Mouse (Mus musculus) ES-Bruce4 (cell line): ENCODE measurements around the gene Cdkl1. TPM values are rescaled to one million over a fixed set of nuclear protein-coding genes. Genes with fewer than 3 reads are reported as not detected.

ENCODE experiments used
- H3K27ac ChIP-seq: 2 replicates; pipeline ENCODE4 v1.5.1; 2012; ENCODE audit warnings: low read length, inconsistent platforms; ENCODE audit not compliant: insufficient read depth
- H3K27me3 ChIP-seq: 2 replicates; pipeline ENCODE4 v1.6.1; 2012; ENCODE audit warnings: mild to moderate bottlenecking, low read length, inconsistent platforms; ENCODE audit not compliant: control insufficient read depth, poor library complexity, insufficient read depth, severe bottlenecking
- H3K36me3 ChIP-seq: 2 replicates; pipeline ENCODE4 v1.6.1; 2012; ENCODE audit warnings: inconsistent platforms, mild to moderate bottlenecking, low read length, moderate library complexity; ENCODE audit not compliant: control insufficient read depth, poor library complexity, insufficient read depth, severe bottlenecking
- H3K4me1 ChIP-seq: one replicate; pipeline ENCODE4 v1.8.1; 2011; ENCODE audit warnings: low read length; ENCODE audit not compliant: control insufficient read depth, insufficient read depth
- H3K4me3 ChIP-seq: 2 replicates; pipeline ENCODE4 v1.5.1; 2011; ENCODE audit warnings: low read depth, mild to moderate bottlenecking, low read length
- H3K9ac ChIP-seq: 2 replicates; pipeline ENCODE4 v1.6.1; 2012; ENCODE audit warnings: low read depth, mild to moderate bottlenecking, inconsistent platforms; ENCODE audit not compliant: poor library complexity, severe bottlenecking
- H3K9me3 ChIP-seq: replicated peaks from 2 replicates; pipeline ENCODE4 v1.6.1; 2012; ENCODE audit warnings: mild to moderate bottlenecking, low read length, inconsistent platforms; ENCODE audit not compliant: control insufficient read depth, poor library complexity, insufficient read depth, severe bottlenecking
- CTCF ChIP-seq: IDR thresholded peaks from one replicate; pipeline ENCODE4 v1.8.1; 2011; ENCODE audit warnings: low read depth, low read length
- EP300 ChIP-seq: IDR thresholded peaks from 2 replicates; pipeline ENCODE4 v1.6.1; 2011; ENCODE audit warnings: low read depth, low read length; ENCODE audit not compliant: insufficient read depth
- POLR2A ChIP-seq: IDR thresholded peaks from one replicate; pipeline ENCODE4 v1.8.1; 2011; ENCODE audit warnings: low read length; ENCODE audit not compliant: insufficient read depth
- polyA plus RNA-seq: library from polyadenylated mRNA; stranded (reverse); fragments of >200 nt; gene quantifications from 2 replicates; pipeline ENCODE4 v1.2.4, GENCODE M21; 2011; ENCODE audit warnings: low read depth; ENCODE audit not compliant: missing spikeins, insufficient read depth, insufficient read length

Cdkl1 gene
- polyA plus RNA-seq, 1 experiment = 2.8 TPM

DNA sequence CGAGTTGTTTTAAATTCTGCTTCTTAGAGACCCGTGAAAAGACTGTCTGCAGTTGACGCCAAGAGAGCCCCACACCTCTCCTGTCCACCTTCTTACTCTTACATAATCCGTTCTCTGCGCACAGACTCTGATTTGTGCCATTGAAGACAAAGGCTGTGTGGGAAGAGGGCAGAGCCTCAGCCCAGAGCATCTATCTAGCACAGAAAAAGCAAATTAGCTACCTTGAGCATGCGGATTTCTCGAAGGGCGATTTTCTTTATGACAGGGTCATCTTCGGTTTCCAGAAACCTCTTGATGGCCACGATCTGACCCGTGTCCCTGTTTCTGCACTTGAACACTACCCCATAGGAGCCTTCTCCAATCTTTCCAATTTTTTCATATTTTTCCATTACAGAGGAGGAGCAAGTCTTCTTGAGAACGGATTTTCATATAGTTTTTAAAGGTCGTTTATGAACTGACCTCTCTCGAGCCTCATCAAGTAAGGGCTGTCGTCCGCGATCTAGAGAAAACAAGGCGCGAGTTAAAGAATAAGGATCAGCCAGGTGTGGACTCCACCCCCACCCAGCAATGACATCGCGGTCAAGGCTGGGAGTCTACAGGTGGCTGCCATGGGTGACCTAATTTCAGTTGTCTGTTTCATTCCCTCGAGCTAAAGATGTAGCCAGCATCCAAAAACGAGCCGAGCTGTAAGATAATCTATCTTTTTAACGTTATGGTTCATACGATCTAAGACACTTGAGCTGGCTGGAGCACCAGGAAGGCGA is 1.1 kb downstream of the Cdkl1 start:
- Histone ChIP-seq H3K4me1 (no peaks in the 10 kb centered on the region), H3K36me3 (no peaks in the 10 kb centered on the region), H3K9me3 (no peaks in the 10 kb centered on the region), H3K4me3 (peak overlapping the region; percentile 62; the same call in 1 of the 2 replicates), H3K27me3 (no peaks in the 10 kb centered on the region), H3K9ac (no peak overlapping the region), H3K27ac (no peak overlapping the region)
- no peak for TF ChIP-seq EP300
- TF ChIP-seq POLR2A = no peak
- TF ChIP-seq CTCF = no peak

DNA sequence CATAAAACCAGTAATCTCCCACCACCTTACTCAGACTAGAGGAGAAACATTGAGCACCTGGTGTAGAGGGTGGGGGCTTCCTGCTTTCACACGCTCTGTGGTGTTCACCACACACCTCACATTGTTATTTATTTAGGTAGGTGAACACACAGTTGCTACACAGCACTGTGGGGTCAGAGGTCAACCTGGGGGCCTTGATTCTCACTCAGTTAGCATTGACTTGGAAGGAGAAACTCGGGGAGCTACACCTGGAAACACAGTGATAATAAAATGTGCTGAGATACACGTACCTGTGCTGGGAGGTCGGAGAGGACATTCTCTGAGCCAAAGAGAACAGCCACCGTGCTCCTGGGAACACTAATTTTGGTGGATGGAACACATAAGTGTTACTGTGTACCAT is 2.7 kb downstream of the Cdkl1 start:
- Histone ChIP-seq H3K9me3 (no peaks in the 10 kb centered on the region), H3K9ac (no peak overlapping the region), H3K27ac (no peak overlapping the region), H3K36me3 (no peaks in the 10 kb centered on the region), H3K4me1 (peaks cover 2% of the 10 kb centered on the region), H3K27me3 (no peaks in the 10 kb centered on the region), H3K4me3 (no peak overlapping the region)
- no peak for TF ChIP-seq EP300
- no peak for TF ChIP-seq CTCF
- TF ChIP-seq POLR2A = no peak

DNA sequence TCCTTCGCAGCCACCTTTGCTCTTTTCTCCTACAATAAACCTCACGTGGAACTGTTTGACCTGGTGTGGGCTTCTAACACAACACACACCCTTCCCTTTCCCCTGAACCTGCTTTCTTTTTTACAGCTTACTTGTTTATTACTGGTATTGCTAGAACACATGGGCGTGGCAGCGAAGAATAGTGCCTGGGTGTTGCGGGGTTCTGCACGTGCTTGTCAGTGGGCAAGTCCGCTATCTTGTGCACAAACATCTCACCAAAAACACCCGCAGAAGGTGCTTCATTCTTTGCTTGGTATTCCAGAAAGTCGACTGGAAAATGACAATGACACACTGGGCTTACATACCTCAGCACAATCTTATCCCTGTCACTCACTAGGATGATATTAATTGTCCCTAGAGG is 5.6 kb downstream of the Cdkl1 start:
- Histone ChIP-seq H3K27ac (no peak overlapping the region), H3K27me3 (no peaks in the 10 kb centered on the region), H3K4me1 (peaks cover 2% of the 10 kb centered on the region), H3K9me3 (no peaks in the 10 kb centered on the region), H3K9ac (no peak overlapping the region), H3K36me3 (no peaks in the 10 kb centered on the region), H3K4me3 (no peak overlapping the region)
- TF ChIP-seq POLR2A = no peak
- TF ChIP-seq EP300 = no peak
- TF ChIP-seq CTCF = no peak

DNA sequence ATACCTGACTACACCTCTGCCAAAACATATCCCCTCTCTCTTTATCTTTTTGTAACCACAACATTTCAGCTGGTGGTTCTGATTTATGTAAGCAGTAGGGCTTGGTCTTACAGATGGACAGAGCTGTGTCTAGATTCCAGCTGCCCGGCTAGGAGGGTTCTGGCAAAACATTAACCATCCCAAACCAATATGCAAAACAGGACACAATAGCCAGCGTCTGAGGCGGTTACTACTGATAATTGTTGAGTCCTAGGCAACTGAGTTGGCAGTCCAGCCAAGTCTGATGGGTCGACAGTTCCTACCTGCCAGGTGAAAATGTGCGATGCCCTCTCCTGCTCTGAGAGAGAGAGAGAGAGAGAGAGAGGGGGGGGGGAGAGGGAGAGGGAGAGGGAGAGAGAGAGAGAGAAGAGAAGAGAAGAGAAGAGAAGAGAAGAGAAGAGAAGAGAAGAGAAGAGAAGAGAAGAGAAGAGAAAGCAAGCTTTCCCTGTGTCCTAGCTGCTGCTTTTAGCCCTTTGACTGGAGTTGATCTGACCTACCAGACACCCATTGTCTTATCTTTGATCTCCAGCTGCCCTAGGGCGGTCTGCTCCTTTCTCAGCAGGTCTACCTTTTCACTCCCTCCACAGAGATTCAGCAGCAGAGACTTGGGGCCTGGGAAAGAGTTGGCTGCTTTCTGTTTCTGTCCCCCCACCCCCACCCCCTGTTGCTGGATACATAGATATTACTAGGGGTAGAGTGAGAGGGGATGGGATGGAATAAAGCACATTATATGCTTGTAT is 7.6 kb downstream of the Cdkl1 start:
- H3K9me3 ChIP-seq = no peaks in the 10 kb centered on the region
- H3K27me3 ChIP-seq = no peaks in the 10 kb centered on the region
- no peak overlapping the region for H3K4me3 ChIP-seq
- no peak for TF ChIP-seq POLR2A
- TF ChIP-seq CTCF = no peak
- no peak for TF ChIP-seq EP300
- no peaks in the 10 kb centered on the region for H3K36me3 ChIP-seq
- H3K4me1 ChIP-seq = peaks cover 2% of the 10 kb centered on the region
- no peak overlapping the region for H3K9ac ChIP-seq
- H3K27ac ChIP-seq = no peak overlapping the region

DNA sequence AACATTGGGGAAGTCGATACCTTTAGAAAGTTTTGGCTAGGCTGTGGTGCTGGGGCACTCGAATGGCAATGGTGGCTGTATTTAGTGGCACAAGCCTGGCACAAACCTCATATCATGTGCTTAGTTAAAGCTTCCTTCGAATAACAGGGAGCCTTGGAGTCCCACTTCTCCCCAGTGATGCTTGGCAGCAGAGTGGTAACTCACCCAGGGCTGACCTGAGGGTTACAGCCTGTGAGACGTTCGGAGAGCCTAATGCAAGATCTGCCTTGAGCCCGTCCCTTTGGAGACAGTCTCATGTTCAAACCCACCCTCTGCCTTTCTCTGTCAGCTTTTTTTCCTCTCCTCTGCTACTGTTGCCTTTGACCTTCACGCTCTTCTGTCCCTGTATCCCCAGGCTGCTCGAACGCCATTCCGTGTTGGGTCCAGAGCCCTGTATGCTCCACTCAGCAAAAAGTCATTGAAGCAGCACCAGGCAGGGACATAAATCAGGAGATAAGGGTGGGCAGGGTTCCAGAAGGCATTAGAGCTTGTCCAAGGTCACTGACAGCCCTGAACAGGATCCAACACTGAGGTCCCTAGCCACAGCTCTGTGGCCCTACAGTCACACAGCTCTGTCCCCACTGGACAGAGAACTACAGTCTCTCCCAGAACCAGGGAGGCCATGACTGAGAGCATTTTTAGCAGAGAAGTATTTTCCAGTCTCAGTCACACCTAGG is 9.0 kb downstream of the Cdkl1 start:
- H3K9ac ChIP-seq = no peak overlapping the region
- no peaks in the 10 kb centered on the region for H3K36me3 ChIP-seq
- no peak for TF ChIP-seq CTCF
- H3K4me1 ChIP-seq = peaks cover 2% of the 10 kb centered on the region
- H3K27ac ChIP-seq = no peak overlapping the region
- H3K9me3 ChIP-seq = no peaks in the 10 kb centered on the region
- H3K4me3 ChIP-seq = no peak overlapping the region
- H3K27me3 ChIP-seq = no peaks in the 10 kb centered on the region

DNA sequence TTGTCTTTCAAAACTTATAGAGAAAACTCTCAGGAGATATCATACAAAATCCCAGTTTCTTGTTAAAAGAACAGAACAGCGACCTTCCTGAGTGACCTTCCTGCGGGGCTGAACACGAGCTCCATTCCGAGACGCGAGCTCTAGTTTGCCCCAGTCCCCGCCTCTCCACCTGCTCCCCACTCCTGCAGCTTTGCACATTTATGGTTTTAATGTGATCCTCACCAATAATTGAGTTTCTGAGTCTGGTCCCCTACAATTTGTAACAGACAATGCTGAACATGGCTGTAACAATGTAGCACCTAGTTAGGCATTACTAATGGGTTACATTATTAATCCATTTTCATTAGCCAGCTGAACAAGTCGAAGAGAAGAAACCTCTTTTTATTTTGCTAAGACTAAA is 9.6 kb downstream of the Cdkl1 start:
- H3K9me3 ChIP-seq = no peaks in the 10 kb centered on the region
- H3K27ac ChIP-seq = no peak overlapping the region
- TF ChIP-seq CTCF = no peak
- no peak for TF ChIP-seq POLR2A
- no peak for TF ChIP-seq EP300
- H3K4me1 ChIP-seq = peaks cover 2% of the 10 kb centered on the region
- no peaks in the 10 kb centered on the region for H3K36me3 ChIP-seq
- H3K9ac ChIP-seq = no peak overlapping the region
- no peaks in the 10 kb centered on the region for H3K27me3 ChIP-seq
- H3K4me3 ChIP-seq = no peak overlapping the region
